Mouse (Mus musculus): ENCODE results near the gene Fuom. TPM values are rescaled to one million over a fixed set of nuclear protein-coding genes. Genes with fewer than 3 reads are reported as not detected.

The Fuom gene
- polyA plus RNA-seq, 1 experiment from 2014 or later = 15.8 TPM

- Histone ChIP-seq H3K4me2 (ENCODE audit: low read depth, low read length, severe bottlenecking) (no peak overlapping the region), H3K9ac (ENCODE audit: low read length) (no peak overlapping the region), H3K9me3 (ENCODE audit: control insufficient read depth, low read length) (no peaks in the 10 kb centered on the region), H3K4me3 (ENCODE audit: low read depth, low read length) (no peak overlapping the region), H3K4me1 (replicated peaks; ENCODE audit: control insufficient read depth, insufficient read depth, low read length) (peaks cover 3% of the 10 kb centered on the region; the same call in 1 of the 2 replicates), H3K27ac (ENCODE audit: low read depth, low read length) (no peak overlapping the region), H3K36me3 (ENCODE audit: control insufficient read depth, insufficient read depth, low read length) (no peaks in the 10 kb centered on the region), H3K27me3 (ENCODE audit: control insufficient read depth, insufficient read depth, low read length) (no peaks in the 10 kb centered on the region)
- WGBS = 85% methylated on average over 2 of the region's 2 CpGs
- ATAC-seq (replicated peaks; ENCODE audit: low FRiP score) = no peak
- no peak for DNase-seq (ENCODE audit: low spot score)
Measured at GRCm38 (mm10) chr7:140127911-140128310, 25.7 kb upstream of the Fuom start.

GRCm38 (mm10) chr7:140126934-140127333 lies 24.7 kb upstream of the Fuom start:
- H3K27ac ChIP-seq (ENCODE audit: low read depth, low read length) = no peak overlapping the region
- ATAC-seq (replicated peaks; ENCODE audit: low FRiP score) = no peak
- H3K9ac ChIP-seq (ENCODE audit: low read length) = no peak overlapping the region
- H3K4me2 ChIP-seq (ENCODE audit: low read depth, low read length, severe bottlenecking) = no peak overlapping the region
- H3K4me1 ChIP-seq (replicated peaks; ENCODE audit: control insufficient read depth, insufficient read depth, low read length) = peaks cover 3% of the 10 kb centered on the region; the same call in 1 of the 2 replicates
- H3K4me3 ChIP-seq (ENCODE audit: low read depth, low read length) = no peak overlapping the region
- H3K27me3 ChIP-seq (ENCODE audit: control insufficient read depth, insufficient read depth, low read length) = no peaks in the 10 kb centered on the region
- 95% methylated on average over 3 of the region's 3 CpGs for WGBS
- DNase-seq (ENCODE audit: low spot score) = no peak
- no peaks in the 10 kb centered on the region for H3K9me3 ChIP-seq (ENCODE audit: control insufficient read depth, low read length)
- H3K36me3 ChIP-seq (ENCODE audit: control insufficient read depth, insufficient read depth, low read length) = no peaks in the 10 kb centered on the region

- H3K4me2 ChIP-seq (ENCODE audit: low read depth, low read length, severe bottlenecking) = peak overlapping the region; percentile 85
- H3K9me3 ChIP-seq (ENCODE audit: control insufficient read depth, low read length) = no peaks in the 10 kb centered on the region
- WGBS = 6% methylated on average over 5 of the region's 5 CpGs
- ATAC-seq (replicated peaks; ENCODE audit: low FRiP score) = peak; percentile 30; the same call in 1 of the 2 replicates
- no peak for DNase-seq (ENCODE audit: low spot score)
- H3K27ac ChIP-seq (ENCODE audit: low read depth, low read length) = no peak overlapping the region
- peak overlapping the region; percentile 76 for H3K9ac ChIP-seq (ENCODE audit: low read length)
- H3K4me1 ChIP-seq (replicated peaks; ENCODE audit: control insufficient read depth, insufficient read depth, low read length) = peaks cover 3% of the 10 kb centered on the region; the same call in 1 of the 2 replicates
- H3K27me3 ChIP-seq (ENCODE audit: control insufficient read depth, insufficient read depth, low read length) = no peaks in the 10 kb centered on the region
- H3K36me3 ChIP-seq (ENCODE audit: control insufficient read depth, insufficient read depth, low read length) = no peaks in the 10 kb centered on the region
- H3K4me3 ChIP-seq (ENCODE audit: low read depth, low read length) = peak overlapping the region; percentile 69
Measured at GRCm38 (mm10) chr7:140126022-140126350, 23.7 kb upstream of the Fuom start.

- Histone ChIP-seq H3K27me3 (ENCODE audit: control insufficient read depth, insufficient read depth, low read length) (no peaks in the 10 kb centered on the region), H3K4me3 (ENCODE audit: low read depth, low read length) (peak overlapping the region; percentile 69), H3K4me2 (ENCODE audit: low read depth, low read length, severe bottlenecking) (peak overlapping the region; percentile 85), H3K36me3 (ENCODE audit: control insufficient read depth, insufficient read depth, low read length) (no peaks in the 10 kb centered on the region), H3K27ac (ENCODE audit: low read depth, low read length) (no peak overlapping the region), H3K4me1 (replicated peaks; ENCODE audit: control insufficient read depth, insufficient read depth, low read length) (peaks cover 3% of the 10 kb centered on the region; the same call in 1 of the 2 replicates), H3K9ac (ENCODE audit: low read length) (peak overlapping the region; percentile 76), H3K9me3 (ENCODE audit: control insufficient read depth, low read length) (no peaks in the 10 kb centered on the region)
- 2% methylated on average over 40 of the region's 40 CpGs for WGBS
- DNase-seq (ENCODE audit: low spot score) (peak; percentile 97), ATAC-seq (replicated peaks; ENCODE audit: low FRiP score) (peak; percentile 99)
Measured at GRCm38 (mm10) chr7:140125278-140126021, 23.2 kb upstream of the Fuom start.

- DNase-seq (ENCODE audit: low spot score) (no peak), ATAC-seq (replicated peaks; ENCODE audit: low FRiP score) (no peak)
- 93% methylated on average over 1 of the region's 1 CpGs for WGBS
- Histone ChIP-seq H3K27ac (ENCODE audit: low read depth, low read length) (no peak overlapping the region), H3K9ac (ENCODE audit: low read length) (no peak overlapping the region), H3K36me3 (ENCODE audit: control insufficient read depth, insufficient read depth, low read length) (no peaks in the 10 kb centered on the region), H3K4me1 (replicated peaks; ENCODE audit: control insufficient read depth, insufficient read depth, low read length) (peaks cover 3% of the 10 kb centered on the region; the same call in 1 of the 2 replicates), H3K9me3 (ENCODE audit: control insufficient read depth, low read length) (no peaks in the 10 kb centered on the region), H3K4me2 (ENCODE audit: low read depth, low read length, severe bottlenecking) (no peak overlapping the region), H3K4me3 (ENCODE audit: low read depth, low read length) (no peak overlapping the region), H3K27me3 (ENCODE audit: control insufficient read depth, insufficient read depth, low read length) (no peaks in the 10 kb centered on the region)
Measured at GRCm38 (mm10) chr7:140124382-140124781, 22.1 kb upstream of the Fuom start.

- H3K4me2 ChIP-seq (ENCODE audit: low read depth, low read length, severe bottlenecking) = no peak overlapping the region
- no peak overlapping the region for H3K9ac ChIP-seq (ENCODE audit: low read length)
- 42% methylated on average over 4 of the region's 4 CpGs for WGBS
- DNase-seq (ENCODE audit: low spot score) (no peak), ATAC-seq (replicated peaks; ENCODE audit: low FRiP score) (no peak)
- H3K27ac ChIP-seq (ENCODE audit: low read depth, low read length) = no peak overlapping the region
- H3K4me3 ChIP-seq (ENCODE audit: low read depth, low read length) = no peak overlapping the region
- H3K4me1 ChIP-seq (replicated peaks; ENCODE audit: control insufficient read depth, insufficient read depth, low read length) = peaks cover 3% of the 10 kb centered on the region; the same call in 1 of the 2 replicates
- no peaks in the 10 kb centered on the region for H3K27me3 ChIP-seq (ENCODE audit: control insufficient read depth, insufficient read depth, low read length)
- H3K36me3 ChIP-seq (ENCODE audit: control insufficient read depth, insufficient read depth, low read length) = no peaks in the 10 kb centered on the region
- no peaks in the 10 kb centered on the region for H3K9me3 ChIP-seq (ENCODE audit: control insufficient read depth, low read length)
Measured at GRCm38 (mm10) chr7:140122765-140123164, 20.5 kb upstream of the Fuom start.

- Histone ChIP-seq H3K9me3 (ENCODE audit: control insufficient read depth, low read length) (no peaks in the 10 kb centered on the region), H3K4me2 (ENCODE audit: low read depth, low read length, severe bottlenecking) (no peak overlapping the region), H3K9ac (ENCODE audit: low read length) (no peak overlapping the region), H3K4me1 (replicated peaks; ENCODE audit: control insufficient read depth, insufficient read depth, low read length) (peaks cover 3% of the 10 kb centered on the region; the same call in 1 of the 2 replicates), H3K27me3 (ENCODE audit: control insufficient read depth, insufficient read depth, low read length) (no peaks in the 10 kb centered on the region), H3K4me3 (ENCODE audit: low read depth, low read length) (no peak overlapping the region), H3K27ac (ENCODE audit: low read depth, low read length) (no peak overlapping the region), H3K36me3 (ENCODE audit: control insufficient read depth, insufficient read depth, low read length) (no peaks in the 10 kb centered on the region)
- ATAC-seq (replicated peaks; ENCODE audit: low FRiP score) (no peak), DNase-seq (ENCODE audit: low spot score) (no peak)
- 71% methylated on average over 13 of the region's 13 CpGs for WGBS
Measured at GRCm38 (mm10) chr7:140121338-140121910, 19.2 kb upstream of the Fuom start.

GRCm38 (mm10) chr7:140120484-140120883 lies 18.2 kb upstream of the Fuom start:
- no peak overlapping the region for H3K9ac ChIP-seq (ENCODE audit: low read length)

More at GRCm38 (mm10) chr7:140120484-140120883, 18.2 kb upstream of the Fuom start:
- Histone ChIP-seq H3K27ac (ENCODE audit: low read depth, low read length) (no peak overlapping the region), H3K27me3 (ENCODE audit: control insufficient read depth, insufficient read depth, low read length) (no peaks in the 10 kb centered on the region), H3K36me3 (ENCODE audit: control insufficient read depth, insufficient read depth, low read length) (no peaks in the 10 kb centered on the region), H3K4me3 (ENCODE audit: low read depth, low read length) (no peak overlapping the region), H3K4me1 (replicated peaks; ENCODE audit: control insufficient read depth, insufficient read depth, low read length) (no peaks in the 10 kb centered on the region), H3K9me3 (ENCODE audit: control insufficient read depth, low read length) (no peaks in the 10 kb centered on the region), H3K4me2 (ENCODE audit: low read depth, low read length, severe bottlenecking) (no peak overlapping the region)
- WGBS = 90% methylated on average over 2 of the region's 2 CpGs
- DNase-seq (ENCODE audit: low spot score) (no peak), ATAC-seq (replicated peaks; ENCODE audit: low FRiP score) (no peak)

All from forebrain, embryonic 11.5 days (tissue).